Mouse (Mus musculus): ENCODE data around the gene Plekhm1. TPM values are rescaled to one million over a fixed set of nuclear protein-coding genes. Genes with fewer than 3 reads are reported as not detected.

The Plekhm1 gene
- polyA plus RNA-seq, 1 experiment from 2014 or later: 9.2 TPM

DNA sequence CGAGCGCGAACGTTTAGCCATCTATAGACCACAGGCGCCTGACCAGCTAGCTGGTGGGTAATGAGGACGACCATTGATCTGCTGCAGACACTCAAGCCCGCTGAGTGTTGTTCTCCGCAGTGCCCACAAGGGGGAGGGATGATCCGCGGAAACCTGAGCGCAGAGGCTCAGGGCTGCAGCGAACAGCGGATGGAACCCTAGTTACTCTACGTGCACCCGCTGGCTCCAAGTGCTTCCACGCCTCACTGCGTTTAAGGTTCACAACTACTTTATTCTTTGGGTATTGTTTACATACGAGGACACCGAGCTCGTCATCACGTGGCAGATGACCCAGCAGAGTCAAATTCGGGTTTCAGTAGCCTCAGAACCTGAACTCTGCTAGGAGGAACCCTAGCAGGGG, 53.4 kb downstream of the Plekhm1 start:
- peak overlapping the region; percentile 95 for H3K4me2 ChIP-seq (replicated peaks; ENCODE audit: low read depth, low read length)
- H3K9ac ChIP-seq (replicated peaks; ENCODE audit: low read length): no peak overlapping the region
- WGBS: under 1% methylated on average over 22 of the region's 22 CpGs
- H3K27me3 ChIP-seq (ENCODE audit: insufficient read depth, low read length): peaks cover 25% of the 10 kb centered on the region
- no peak for ATAC-seq (ENCODE audit: low FRiP score, low TSS enrichment)
- H3K9me3 ChIP-seq (ENCODE audit: low read length): no peaks in the 10 kb centered on the region
- no peak overlapping the region for H3K27ac ChIP-seq (ENCODE audit: low read length)
- H3K4me1 ChIP-seq (ENCODE audit: insufficient read depth, low read length): peaks cover 68% of the 10 kb centered on the region
- H3K4me3 ChIP-seq (ENCODE audit: low read length): peak overlapping the region; percentile 10
- H3K36me3 ChIP-seq (ENCODE audit: insufficient read depth, low read length): no peaks in the 10 kb centered on the region

- Histone ChIP-seq H3K9ac (replicated peaks; ENCODE audit: low read length) (no peak overlapping the region), H3K9me3 (ENCODE audit: low read length) (no peaks in the 10 kb centered on the region), H3K4me2 (replicated peaks; ENCODE audit: low read depth, low read length) (no peak overlapping the region), H3K4me3 (ENCODE audit: low read length) (no peak overlapping the region), H3K36me3 (ENCODE audit: insufficient read depth, low read length) (no peaks in the 10 kb centered on the region), H3K27ac (ENCODE audit: low read length) (no peak overlapping the region), H3K4me1 (ENCODE audit: insufficient read depth, low read length) (peaks cover 60% of the 10 kb centered on the region), H3K27me3 (ENCODE audit: insufficient read depth, low read length) (peaks cover 22% of the 10 kb centered on the region)
- no peak for ATAC-seq (ENCODE audit: low FRiP score, low TSS enrichment)
- 64% methylated on average over 4 of the region's 4 CpGs for WGBS
Observed at GRCm38 (mm10) chr11:103358316-103358715, 54.2 kb downstream of the Plekhm1 start.

DNA sequence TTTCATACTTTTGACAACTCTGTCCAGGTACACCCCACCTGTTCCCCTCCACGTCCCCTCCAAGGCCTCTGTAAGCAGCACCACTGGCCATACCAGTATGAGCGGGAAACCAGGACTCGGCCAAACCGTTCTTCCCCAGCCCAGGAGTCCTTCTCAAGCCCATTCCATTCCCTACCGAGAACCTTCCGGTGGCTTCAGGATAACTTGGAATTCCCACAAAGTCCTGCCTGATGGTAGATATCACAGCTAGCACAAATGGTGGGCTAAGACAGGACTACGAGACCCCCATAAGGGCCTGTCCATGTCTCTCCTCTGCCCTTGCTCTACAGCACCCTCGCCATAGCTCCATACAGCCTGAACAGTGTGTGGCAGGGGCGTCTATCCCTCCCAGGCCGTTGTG, 54.8 kb downstream of the Plekhm1 start:
- no peak overlapping the region for H3K9ac ChIP-seq (replicated peaks; ENCODE audit: low read length)
- H3K9me3 ChIP-seq (ENCODE audit: low read length): peaks cover under 1% of the 10 kb centered on the region; the same call in 1 of the 2 replicates
- 93% methylated on average over 10 of the region's 10 CpGs for WGBS
- peaks cover 55% of the 10 kb centered on the region for H3K4me1 ChIP-seq (ENCODE audit: insufficient read depth, low read length)
- peaks cover 22% of the 10 kb centered on the region for H3K27me3 ChIP-seq (ENCODE audit: insufficient read depth, low read length)
- no peak for ATAC-seq (ENCODE audit: low FRiP score, low TSS enrichment)
- no peak overlapping the region for H3K27ac ChIP-seq (ENCODE audit: low read length)
- 0 out of 2 replicates have a peak, but pooled peaks cover 2% of the 10 kb centered on the region for H3K36me3 ChIP-seq (ENCODE audit: insufficient read depth, low read length)
- no peak overlapping the region for H3K4me2 ChIP-seq (replicated peaks; ENCODE audit: low read depth, low read length)
- no peak overlapping the region for H3K4me3 ChIP-seq (ENCODE audit: low read length)

DNA sequence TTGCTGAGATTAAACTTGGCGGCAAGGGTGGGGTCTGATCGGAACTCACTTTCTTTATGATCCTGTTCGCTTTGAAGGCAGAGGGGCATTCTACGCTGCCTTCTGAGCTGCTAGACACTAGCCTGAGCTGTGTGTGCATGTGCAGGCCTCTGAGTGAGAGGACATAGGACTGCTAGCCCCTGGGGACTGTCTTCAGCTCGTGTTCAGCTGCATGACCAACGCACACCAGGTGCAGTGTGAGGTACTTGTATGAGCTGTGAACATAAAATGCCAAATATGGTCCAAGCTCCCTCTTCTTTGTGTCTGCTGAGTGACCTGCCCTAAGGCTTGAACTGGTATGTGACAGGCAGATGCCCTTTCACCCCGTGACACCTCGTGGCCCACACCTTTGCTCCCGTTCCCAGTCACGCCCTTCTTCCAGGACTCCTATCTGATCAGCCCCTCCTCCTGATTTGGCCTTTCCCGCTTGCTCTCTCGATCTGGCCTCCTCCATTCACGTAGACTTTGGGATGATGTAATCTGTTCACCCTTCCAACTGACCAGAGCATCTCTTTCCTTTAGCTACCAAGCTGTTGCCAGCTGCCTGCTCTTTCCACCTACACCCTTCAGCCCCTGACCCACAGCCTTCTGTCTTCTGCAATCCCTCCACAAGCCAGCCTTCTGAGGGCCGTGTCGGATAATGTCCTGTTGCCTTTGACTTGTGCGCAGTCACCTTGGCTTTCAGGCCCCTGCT, 55.4 kb downstream of the Plekhm1 start:
- Histone ChIP-seq H3K36me3 (ENCODE audit: insufficient read depth, low read length) (0 out of 2 replicates have a peak, but pooled peaks cover 2% of the 10 kb centered on the region), H3K9me3 (ENCODE audit: low read length) (peaks cover 6% of the 10 kb centered on the region), H3K9ac (replicated peaks; ENCODE audit: low read length) (no peak overlapping the region), H3K27ac (ENCODE audit: low read length) (peak overlapping the region; percentile 90; the same call in 1 of the 2 replicates), H3K4me1 (ENCODE audit: insufficient read depth, low read length) (peaks cover 49% of the 10 kb centered on the region), H3K4me3 (ENCODE audit: low read length) (no peak overlapping the region), H3K27me3 (ENCODE audit: insufficient read depth, low read length) (peaks cover 17% of the 10 kb centered on the region), H3K4me2 (replicated peaks; ENCODE audit: low read depth, low read length) (no peak overlapping the region)
- no peak for ATAC-seq (ENCODE audit: low FRiP score, low TSS enrichment)
- WGBS: 84% methylated on average over 16 of the region's 16 CpGs

DNA sequence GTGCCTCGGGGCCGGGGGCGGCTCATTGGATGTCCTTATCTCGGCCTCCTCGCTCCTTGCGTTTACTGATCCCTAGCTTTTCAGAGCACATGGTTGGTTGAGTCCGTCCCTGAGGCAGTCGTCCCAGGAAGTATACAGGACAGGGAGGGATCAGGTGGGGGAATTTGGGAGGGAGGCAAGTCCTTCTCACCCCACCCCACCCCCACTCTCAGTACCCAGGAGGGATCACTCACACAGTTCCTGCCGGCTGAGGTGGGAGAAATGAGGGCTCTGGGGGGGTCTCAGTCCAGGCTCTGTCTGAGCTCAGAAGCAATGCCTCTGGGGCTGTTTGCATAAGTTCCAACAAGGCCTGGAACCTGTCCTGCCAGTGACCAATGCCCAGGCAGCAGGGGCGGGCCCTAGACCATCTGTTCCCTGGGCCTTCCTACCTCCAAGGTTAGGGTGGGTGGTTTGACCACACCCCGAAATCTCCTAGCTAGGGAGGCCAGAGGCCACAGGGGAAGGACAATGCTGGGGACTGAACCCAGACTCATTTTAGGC, 56.4 kb downstream of the Plekhm1 start:
- Histone ChIP-seq H3K4me2 (replicated peaks; ENCODE audit: low read depth, low read length) (peak overlapping the region; percentile 45), H3K9ac (replicated peaks; ENCODE audit: low read length) (peak overlapping the region; percentile 57), H3K4me1 (ENCODE audit: insufficient read depth, low read length) (peaks cover 39% of the 10 kb centered on the region), H3K36me3 (ENCODE audit: insufficient read depth, low read length) (0 out of 2 replicates have a peak, but pooled peaks cover 2% of the 10 kb centered on the region), H3K9me3 (ENCODE audit: low read length) (peaks cover 6% of the 10 kb centered on the region), H3K27me3 (ENCODE audit: insufficient read depth, low read length) (peaks cover 7% of the 10 kb centered on the region), H3K27ac (ENCODE audit: low read length) (peak overlapping the region; percentile 90), H3K4me3 (ENCODE audit: low read length) (peak overlapping the region; percentile 26)
- 12% methylated on average over 11 of the region's 11 CpGs for WGBS
- ATAC-seq (ENCODE audit: low FRiP score, low TSS enrichment): peak; percentile 35

- H3K27ac ChIP-seq (ENCODE audit: low read length): peak overlapping the region; percentile 56
- peak overlapping the region; percentile 3; the same call in 1 of the 2 replicates for H3K4me2 ChIP-seq (replicated peaks; ENCODE audit: low read depth, low read length)
- 0 out of 2 replicates have a peak, but pooled peaks cover 2% of the 10 kb centered on the region for H3K36me3 ChIP-seq (ENCODE audit: insufficient read depth, low read length)
- ATAC-seq (ENCODE audit: low FRiP score, low TSS enrichment): peak; percentile 58
- no peak overlapping the region for H3K4me3 ChIP-seq (ENCODE audit: low read length)
- 20% methylated on average over 11 of the region's 11 CpGs for WGBS
- H3K4me1 ChIP-seq (ENCODE audit: insufficient read depth, low read length): peaks cover 34% of the 10 kb centered on the region
- H3K9ac ChIP-seq (replicated peaks; ENCODE audit: low read length): no peak overlapping the region
- H3K9me3 ChIP-seq (ENCODE audit: low read length): peaks cover 6% of the 10 kb centered on the region
- H3K27me3 ChIP-seq (ENCODE audit: insufficient read depth, low read length): no peaks in the 10 kb centered on the region; the same call in 1 of the 2 replicates
Observed at GRCm38 (mm10) chr11:103355251-103355650, 57.2 kb downstream of the Plekhm1 start.

- Histone ChIP-seq H3K4me2 (replicated peaks; ENCODE audit: low read depth, low read length) (no peak overlapping the region), H3K9ac (replicated peaks; ENCODE audit: low read length) (no peak overlapping the region), H3K4me1 (ENCODE audit: insufficient read depth, low read length) (peaks cover 23% of the 10 kb centered on the region), H3K27ac (ENCODE audit: low read length) (no peak overlapping the region), H3K9me3 (ENCODE audit: low read length) (peaks cover 11% of the 10 kb centered on the region), H3K36me3 (ENCODE audit: insufficient read depth, low read length) (0 out of 2 replicates have a peak, but pooled peaks cover 2% of the 10 kb centered on the region), H3K27me3 (ENCODE audit: insufficient read depth, low read length) (no peaks in the 10 kb centered on the region), H3K4me3 (ENCODE audit: low read length) (no peak overlapping the region)
- no peak for ATAC-seq (ENCODE audit: low FRiP score, low TSS enrichment)
- WGBS: 65% methylated on average over 3 of the region's 3 CpGs
Observed at GRCm38 (mm10) chr11:103354033-103354432, 58.5 kb downstream of the Plekhm1 start.

DNA sequence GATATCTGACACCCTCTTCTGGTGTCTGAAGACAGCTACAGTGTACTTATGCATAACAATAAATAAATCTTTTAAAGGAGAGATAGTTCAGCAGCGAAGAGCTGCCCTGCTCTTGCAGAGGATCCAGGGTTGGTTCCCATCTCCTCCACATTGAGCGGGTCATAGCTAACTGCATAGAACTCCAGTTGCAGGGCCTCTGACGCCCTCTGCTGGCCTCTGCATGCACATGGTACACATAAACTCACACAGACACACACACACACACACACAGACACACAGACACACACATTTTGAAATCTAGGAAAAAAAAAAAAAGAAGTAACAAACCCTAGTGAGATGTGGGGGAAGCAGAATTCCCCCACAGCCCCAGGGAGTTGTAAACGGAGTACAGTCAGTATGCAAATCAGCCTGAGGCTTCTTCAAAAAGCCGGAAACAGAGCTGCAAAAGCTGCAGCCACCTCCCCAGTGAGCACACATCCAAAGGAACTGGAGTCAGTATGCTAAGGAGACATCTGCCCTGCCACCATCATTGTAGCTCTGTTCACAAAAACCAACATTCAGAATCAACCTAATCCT, 60.2 kb downstream of the Plekhm1 start:
- 88% methylated on average over 5 of the region's 5 CpGs for WGBS

GRCm38 (mm10) chr11:103350711-103351315, 61.7 kb downstream of the Plekhm1 start:
- WGBS: 87% methylated on average over 12 of the region's 12 CpGs
- Histone ChIP-seq H3K4me2 (replicated peaks; ENCODE audit: low read depth, low read length) (no peak overlapping the region), H3K36me3 (ENCODE audit: insufficient read depth, low read length) (0 out of 2 replicates have a peak, but pooled peaks cover 2% of the 10 kb centered on the region), H3K4me1 (ENCODE audit: insufficient read depth, low read length) (peaks cover 15% of the 10 kb centered on the region), H3K27ac (ENCODE audit: low read length) (no peak overlapping the region), H3K4me3 (ENCODE audit: low read length) (no peak overlapping the region), H3K9ac (replicated peaks; ENCODE audit: low read length) (no peak overlapping the region), H3K27me3 (ENCODE audit: insufficient read depth, low read length) (no peaks in the 10 kb centered on the region), H3K9me3 (ENCODE audit: low read length) (peaks cover 11% of the 10 kb centered on the region)
- ATAC-seq (ENCODE audit: low FRiP score, low TSS enrichment): no peak

More for the DNA sequence above, 60.2 kb downstream of the Plekhm1 start:
- no peak overlapping the region for H3K4me3 ChIP-seq (ENCODE audit: low read length)
- H3K36me3 ChIP-seq (ENCODE audit: insufficient read depth, low read length): 0 out of 2 replicates have a peak, but pooled peaks cover 2% of the 10 kb centered on the region
- no peaks in the 10 kb centered on the region for H3K27me3 ChIP-seq (ENCODE audit: insufficient read depth, low read length)
- no peak overlapping the region for H3K4me2 ChIP-seq (replicated peaks; ENCODE audit: low read depth, low read length)
- H3K27ac ChIP-seq (ENCODE audit: low read length): no peak overlapping the region
- H3K9me3 ChIP-seq (ENCODE audit: low read length): peaks cover 11% of the 10 kb centered on the region
- peaks cover 16% of the 10 kb centered on the region for H3K4me1 ChIP-seq (ENCODE audit: insufficient read depth, low read length)
- no peak for ATAC-seq (ENCODE audit: low FRiP score, low TSS enrichment)
- no peak overlapping the region for H3K9ac ChIP-seq (replicated peaks; ENCODE audit: low read length)
